Mouse (Mus musculus) bone marrow macrophage, adult 2 months (primary cell): ENCODE data around the gene Cpn2.

Source experiments
- CTCF ChIP-seq: IDR thresholded peaks from 2 replicates; pipeline ENCODE4 v1.5.1; 2012; ENCODE audit warnings: low read depth, mild to moderate bottlenecking, low read length, moderate library complexity
- POLR2A ChIP-seq: IDR thresholded peaks from 2 replicates; pipeline ENCODE4 v1.6.1; 2012; ENCODE audit warnings: mild to moderate bottlenecking, low read depth, low read length, borderline replicate concordance

DNA sequence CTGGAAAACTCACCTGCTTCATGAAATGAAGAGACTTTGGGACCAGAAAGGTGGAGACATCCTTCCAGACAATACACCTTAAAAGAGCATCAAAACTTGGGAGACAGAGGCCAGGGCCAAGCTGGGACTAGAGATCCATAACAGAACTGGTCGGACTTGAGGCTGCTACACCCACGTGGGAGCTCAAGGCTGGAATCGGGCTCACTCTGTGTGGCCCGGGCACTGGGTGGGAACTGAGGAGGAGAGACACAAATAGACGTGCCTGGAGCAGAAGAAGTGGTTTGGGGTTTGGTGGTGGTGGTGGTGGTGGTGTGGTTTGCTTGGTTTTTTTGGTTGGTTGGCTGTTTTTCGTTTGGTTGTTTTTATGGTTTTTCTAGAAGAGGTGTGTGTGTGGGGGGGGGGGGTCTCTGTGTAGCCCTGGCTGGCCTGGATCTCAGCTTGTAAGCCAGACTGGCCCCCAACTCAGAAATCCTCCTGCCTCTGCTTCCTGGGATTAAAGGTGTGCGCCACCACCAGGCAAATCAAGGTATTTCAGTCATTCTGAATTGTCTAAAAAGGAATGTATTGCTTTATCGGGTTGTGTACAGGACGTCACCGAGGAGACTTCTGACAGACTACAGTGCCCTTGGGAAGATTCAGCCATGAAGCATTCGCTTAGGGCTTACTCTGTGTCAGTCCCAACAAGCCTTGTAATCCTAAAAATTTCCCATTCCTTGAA is 60.0 kb downstream of the Cpn2 start:
- TF ChIP-seq CTCF: no peak
- TF ChIP-seq POLR2A: no peak
